In genomic region chr10:5800490-5800889, GRCm38 (mm10) we compare ENCODE assay signal across 9 mouse cellular contexts. TPM values are rescaled to one million over a fixed set of nuclear protein-coding genes. Genes with fewer than 3 reads are reported as not detected.
DNase-seq lines count a peak whose midpoint lies in the region; ATAC-seq and TF ChIP-seq lines count a peak whose summit lies in the region.
"Had no signal": no experiment of that assay in that cellular context is flagged by ENCODE, and none has a peak within 500 bp of the region (broad histone marks: within the 10 kb centered on the region; RNA-seq: fewer than 3 reads in every experiment).

No protein-coding gene starts in this region.

- no peak for ATAC-seq in limb, embryonic 14.5 days (ENCODE audit: low FRiP score, low read depth)

- TF ChIP-seq CTCF in gastrocnemius, adult 2 months (IDR thresholded peaks at IDR 0.05) = peak; percentile 64
- TF ChIP-seq CTCF in MEL (IDR thresholded peaks at IDR 0.05 in 2 of 3, conservative IDR thresholded peaks at IDR 0.05 in 1 of 3; ENCODE audit: control insufficient read depth in 1 of 3, insufficient read depth in 1 of 3, low read depth in 2 of 3, low read length in 3 of 3, poor library complexity in 1 of 3, severe bottlenecking in 1 of 3) = peak in 2 of 3 experiments; percentile 46 to 55; a peak in 4 of 6 replicates

- no peaks in the 10 kb centered on the region for H3K9me3 ChIP-seq in limb, embryonic 14.5 days (ENCODE audit: control insufficient read depth, low read length)
- H3K9me3 ChIP-seq in limb, embryonic 10.5 days (replicated peaks) = no peaks in the 10 kb centered on the region
- no peaks in the 10 kb centered on the region for H3K9me3 ChIP-seq in MEL (replicated peaks; ENCODE audit: insufficient read depth, low read length)
- H3K9me3 ChIP-seq: limb, embryonic 12.5 days had no signal

- intact Hi-C loops in gastrocnemius, adult 2 months (cut with DNase I) = loop anchor here (5.0 kb wide), 1 partner anchor 42 kb away; no protein-coding TSS in a partner anchor

- H3K36me3 ChIP-seq in limb, embryonic 14.5 days (ENCODE audit: control insufficient read depth, insufficient read depth, low read length) = peaks cover 46% of the 10 kb centered on the region
- peaks cover 55% of the 10 kb centered on the region for H3K36me3 ChIP-seq in limb, embryonic 10.5 days
- H3K36me3 ChIP-seq in MEL (ENCODE audit: control insufficient read depth in 1 of 2, insufficient read depth in 2 of 2, low read length in 2 of 2) = peaks cover 27 to 35% of the 10 kb centered on the region in 2 experiments

- no peak overlapping the region for H3K27ac ChIP-seq in gastrocnemius, adult 2 months
- no peak overlapping the region for H3K27ac ChIP-seq in limb, embryonic 14.5 days (replicated peaks; ENCODE audit: low read depth, low read length)
- no peak overlapping the region for H3K27ac ChIP-seq in limb, embryonic 10.5 days
- H3K27ac ChIP-seq in MEL (ENCODE audit: control insufficient read depth, low read depth, low read length) = no peak overlapping the region
- H3K27ac ChIP-seq: limb, embryonic 12.5 days had no signal

- no peak for TF ChIP-seq POLR2A in limb, embryonic 14.5 days (IDR thresholded peaks at IDR 0.05; ENCODE audit: borderline replicate concordance, extremely low read depth, insufficient read depth, insufficient read length)
- TF ChIP-seq POLR2A in MEL (IDR thresholded peaks at IDR 0.05; ENCODE audit: control insufficient read depth in 1 of 2, insufficient read depth in 1 of 2, low read depth in 1 of 2, low read length in 2 of 2, poor library complexity in 1 of 2) = no peak

- no peak overlapping the region for H3K4me3 ChIP-seq in gastrocnemius, adult 2 months
- no peak overlapping the region for H3K4me3 ChIP-seq in limb, embryonic 14.5 days (replicated peaks; ENCODE audit: low read length)
- no peak overlapping the region for H3K4me3 ChIP-seq in limb, embryonic 10.5 days
- H3K4me3 ChIP-seq in MEL (ENCODE audit: control insufficient read depth in 1 of 2, insufficient read depth in 1 of 2, low read depth in 2 of 2, low read length in 2 of 2) = no peak overlapping the region
- H3K4me3 ChIP-seq: limb, embryonic 12.5 days had no signal

- no peak; the same call in 1 of the 2 replicates for TF ChIP-seq RAD21 in MEL (IDR thresholded peaks at IDR 0.05; ENCODE audit: low read depth, low read length)

- TF ChIP-seq EP300 in MEL (IDR thresholded peaks at IDR 0.05; ENCODE audit: low read depth in 1 of 2, low read length in 2 of 2) = no peak

- H3K79me2 ChIP-seq in MEL (ENCODE audit: control insufficient read depth, insufficient read depth, low read length, poor library complexity) = peaks cover 36% of the 10 kb centered on the region

- H3K4me1 ChIP-seq in limb, embryonic 14.5 days (ENCODE audit: control insufficient read depth, insufficient read depth, low read length) = peaks cover 11% of the 10 kb centered on the region
- peaks cover 8% of the 10 kb centered on the region for H3K4me1 ChIP-seq in limb, embryonic 10.5 days
- H3K4me1 ChIP-seq in MEL (ENCODE audit: control insufficient read depth in 1 of 2, insufficient read depth in 2 of 2, low read length in 2 of 2) = peaks cover 0 to 14% of the 10 kb centered on the region in 2 experiments; a peak in 2 of 4 replicates

- 96% methylated on average over 1 of the region's 1 CpGs for WGBS in limb, embryonic 14.5 days
- 97% methylated on average over 1 of the region's 1 CpGs for WGBS in limb, embryonic 10.5 days

- H3K9ac ChIP-seq in limb, embryonic 14.5 days (ENCODE audit: low read depth, low read length, severe bottlenecking) = no peak overlapping the region
- H3K9ac ChIP-seq in MEL (ENCODE audit: control insufficient read depth, low read depth, low read length, poor library complexity, severe bottlenecking) = no peak overlapping the region
- H3K9ac ChIP-seq: limb, embryonic 12.5 days had no signal

- H3K27me3 ChIP-seq in limb, embryonic 14.5 days (ENCODE audit: control insufficient read depth, insufficient read depth, low read length) = no peaks in the 10 kb centered on the region
- no peaks in the 10 kb centered on the region for H3K27me3 ChIP-seq in limb, embryonic 10.5 days (ENCODE audit: low read depth, poor library complexity, severe bottlenecking)
- H3K27me3 ChIP-seq in MEL (ENCODE audit: control insufficient read depth in 1 of 2, insufficient read depth in 2 of 2, low read length in 2 of 2) = no peaks in the 10 kb centered on the region
- H3K27me3 ChIP-seq: limb, embryonic 12.5 days had no signal

- no peak overlapping the region for H3K4me2 ChIP-seq in limb, embryonic 14.5 days (replicated peaks; ENCODE audit: low read depth, low read length, severe bottlenecking)
- H3K4me2 ChIP-seq: limb, embryonic 12.5 days had no signal

- DNase-seq in gastrocnemius, adult 2 months = no peak
- DNase-seq in gastrocnemius, postnatal 25 days = no peak
- DNase-seq in limb, embryonic 14.5 days (ENCODE audit: low spot score) = peak; percentile 26
- DNase-seq in limb, embryonic 10.5 days (ENCODE audit: low spot score) = no peak
- peak; percentile 59 for DNase-seq in MEL (ENCODE audit: low read depth, low spot score)
- peak; percentile 40 for DNase-seq in lung, postnatal 25 days (ENCODE audit: low spot score)
- no peak for DNase-seq in cerebellum, postnatal 36 days
- DNase-seq in layer of hippocampus, adult 11-12 months (ENCODE audit: low spot score) = no peak

TF ChIP-seq in MEL, 35 proteins besides CTCF, POLR2A, EP300 and RAD21:
- TF ChIP-seq SMC3 (IDR thresholded peaks at IDR 0.05; ENCODE audit: low read depth, low read length) (0 out of 2 replicates have a peak, but pooled peaks have one; percentile 9), ZNF384 (IDR thresholded peaks at IDR 0.05; ENCODE audit: low read depth, low read length) (no peak), TBP (IDR thresholded peaks at IDR 0.05; ENCODE audit: low read depth, low read length) (no peak), MEF2A (IDR thresholded peaks at IDR 0.05; ENCODE audit: extremely low read depth, insufficient replicate concordance, low read depth, low read length, poor library complexity, severe bottlenecking) (no peak), NRF1 (IDR thresholded peaks at IDR 0.05; ENCODE audit: insufficient read depth, low read depth, low read length, poor library complexity, severe bottlenecking) (no peak), SIN3A (IDR thresholded peaks at IDR 0.05; ENCODE audit: low read length) (no peak), GATA1 (IDR thresholded peaks at IDR 0.05; ENCODE audit: low read depth, low read length) (no peak), TAL1 (IDR thresholded peaks at IDR 0.05; ENCODE audit: low read length) (no peak)

RNA-seq across cellular contexts. Expression of gene Fbxo5, which starts 4.9 kb away (rescaled TPM):
- under 1 TPM; 0.36 to 0.45 TPM for total RNA-seq in gastrocnemius, adult 2 months (2021)
- total RNA-seq in gastrocnemius, postnatal 25 days (2021) = under 1 TPM; 0.59 to 0.64 TPM
- 30.4 and 43.5 TPM in 2 replicates for polyA plus RNA-seq in limb, embryonic 14.5 days (2012; rRNA removed)
- 52.7 and 58.3 TPM in 2 replicates for polyA plus RNA-seq in limb, embryonic 14.5 days (2014; fragmentation: Nextera tagmentation; extraction: Ambion mirVana)
- polyA plus RNA-seq in limb, embryonic 10.5 days (2016; fragmentation: Nextera tagmentation; extraction: Ambion mirVana) = 106 and 125 TPM in 2 replicates
- total RNA-seq in MEL (2012; rRNA removed) = 41.0 and 48.7 TPM in 2 replicates
- 1,000 to 10,000 TPM in 1 of 2 experiments, 10 to 100 TPM in 1; 36.1 to 1,320 TPM for polyA plus RNA-seq in MEL (2012; ENCODE audit: insufficient read depth in 1 of 2, insufficient read length in 2 of 2, low read depth in 1 of 2, low replicate concordance in 2 of 2, missing spikeins in 1 of 2)

RNA-seq across cellular contexts. Expression of gene Mtrf1l, which starts 23.2 kb away (rescaled TPM):
- 1 to 10 TPM; 6.1 to 9.9 TPM for total RNA-seq in gastrocnemius, adult 2 months (2021)
- 1 to 10 TPM; 5.6 to 7.3 TPM for total RNA-seq in gastrocnemius, postnatal 25 days (2021)
- 5.1 and 10.0 TPM in 2 replicates for polyA plus RNA-seq in limb, embryonic 14.5 days (2012; rRNA removed)
- 17.3 and 17.7 TPM in 2 replicates for polyA plus RNA-seq in limb, embryonic 14.5 days (2014; fragmentation: Nextera tagmentation; extraction: Ambion mirVana)
- 11.5 and 12.6 TPM in 2 replicates for polyA plus RNA-seq in limb, embryonic 10.5 days (2016; fragmentation: Nextera tagmentation; extraction: Ambion mirVana)
- 4.0 and 4.6 TPM in 2 replicates for total RNA-seq in MEL (2012; rRNA removed)
- polyA plus RNA-seq in MEL (2012; ENCODE audit: insufficient read depth in 1 of 2, insufficient read length in 2 of 2, low read depth in 1 of 2, low replicate concordance in 2 of 2, missing spikeins in 1 of 2) = 1 to 10 TPM in 1 of 2 experiments, not detected in 1; 5.6 TPM

Comparison
In these comparisons a context has a peak if more than half of its experiments do, and no peak if none do; other contexts are left out.
1. DNase-seq: peak in limb, embryonic 14.5 days (single experiment), MEL (single experiment) and lung, postnatal 25 days (single experiment); none in gastrocnemius, adult 2 months (single experiment), gastrocnemius, postnatal 25 days (single experiment), limb, embryonic 10.5 days (single experiment), cerebellum, postnatal 36 days (0 of 2) and layer of hippocampus, adult 11-12 months (single experiment).
2. RNA of gene Fbxo5, which starts 4.9 kb away (total RNA-seq): 41.0 to 48.7 TPM in MEL; 0.59 to 0.64 TPM in gastrocnemius, postnatal 25 days and 0.36 to 0.45 TPM in gastrocnemius, adult 2 months; every median in the first group is over 10 times any median in the second.